Mouse (Mus musculus) bone marrow macrophage, adult 2 months (primary cell): ENCODE measurements around the gene Nup210l.

ENCODE experiments used
- CTCF ChIP-seq: IDR thresholded peaks from 2 replicates; pipeline ENCODE4 v1.5.1; 2012; ENCODE audit warnings: low read depth, mild to moderate bottlenecking, low read length, moderate library complexity
- POLR2A ChIP-seq: IDR thresholded peaks from 2 replicates; pipeline ENCODE4 v1.6.1; 2012; ENCODE audit warnings: mild to moderate bottlenecking, low read depth, low read length, borderline replicate concordance

DNA sequence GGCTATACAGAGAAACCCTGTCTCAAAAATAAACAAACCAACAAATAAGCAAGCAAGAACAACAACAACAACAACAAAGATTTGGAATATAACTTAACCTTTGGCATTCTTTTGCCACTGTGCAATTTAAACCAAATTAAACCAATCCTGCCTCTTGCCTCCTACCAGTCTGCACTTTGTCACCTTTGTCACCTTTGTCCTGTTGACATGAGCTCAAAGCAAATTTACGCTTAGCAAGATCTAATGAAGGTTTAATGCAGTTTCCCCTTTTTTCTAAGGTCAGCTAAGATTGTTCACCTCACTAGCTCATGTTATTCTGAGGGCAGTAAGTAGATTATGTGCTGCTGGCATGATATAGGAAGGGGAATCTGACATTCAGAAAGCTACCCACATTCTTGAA is 93.6 kb downstream of the Nup210l start:
- TF ChIP-seq CTCF (no peak), POLR2A (no peak)
